Mouse (Mus musculus): ENCODE data around the gene Dcp1b. TPM values are rescaled to one million over a fixed set of nuclear protein-coding genes. Genes with fewer than 3 reads are reported as not detected.

The Dcp1b gene
- polyA plus RNA-seq, 1 experiment, result 9.7 TPM

GRCm38 (mm10) chr6:119225226-119225625, 50.2 kb downstream of the Dcp1b start:
- no peak for DNase-seq (ENCODE audit: low read depth, low spot score)
- 75% methylated on average over 12 of the region's 12 CpGs for WGBS

GRCm38 (mm10) chr6:119225731-119226130, 50.7 kb downstream of the Dcp1b start:
- DNase-seq (ENCODE audit: low read depth, low spot score), result no peak
- 83% methylated on average over 6 of the region's 6 CpGs for WGBS

GRCm38 (mm10) chr6:119227001-119227400, 51.9 kb downstream of the Dcp1b start:
- DNase-seq (ENCODE audit: low read depth, low spot score), result no peak
- WGBS, result 86% methylated on average over 8 of the region's 8 CpGs

- no peak for DNase-seq (ENCODE audit: low read depth, low spot score)
- WGBS, result 84% methylated on average over 11 of the region's 11 CpGs
These were observed 54.0 kb downstream of the Dcp1b start for GRCm38 (mm10) chr6:119228861-119229603.

DNA sequence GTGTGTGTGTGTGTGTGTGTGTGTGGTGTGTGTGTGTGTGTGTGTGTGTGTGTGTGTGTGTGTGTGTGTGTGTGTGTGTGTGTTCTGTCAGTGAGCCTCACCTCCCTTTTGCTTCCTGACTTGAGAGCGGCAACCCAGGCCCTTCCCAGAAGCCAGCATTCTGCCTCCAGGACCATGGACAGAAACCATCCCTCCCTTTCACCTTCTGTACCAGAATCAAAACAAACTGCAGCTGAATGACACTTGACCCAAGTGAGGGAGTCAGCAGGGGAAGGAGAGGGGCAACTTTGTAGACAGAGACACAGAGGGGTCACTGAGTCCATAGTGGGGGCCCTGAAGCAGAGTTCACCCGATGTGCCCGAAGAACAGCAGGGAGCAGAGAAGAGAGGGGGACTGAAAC, 58.0 kb downstream of the Dcp1b start:
- DNase-seq (ENCODE audit: low read depth, low spot score), result no peak
- 27% methylated on average over 3 of the region's 3 CpGs for WGBS

- WGBS, result 72% methylated on average over 5 of the region's 5 CpGs
- DNase-seq (ENCODE audit: low read depth, low spot score), result no peak
These were observed 60.4 kb downstream of the Dcp1b start for GRCm38 (mm10) chr6:119235441-119235840.

DNA sequence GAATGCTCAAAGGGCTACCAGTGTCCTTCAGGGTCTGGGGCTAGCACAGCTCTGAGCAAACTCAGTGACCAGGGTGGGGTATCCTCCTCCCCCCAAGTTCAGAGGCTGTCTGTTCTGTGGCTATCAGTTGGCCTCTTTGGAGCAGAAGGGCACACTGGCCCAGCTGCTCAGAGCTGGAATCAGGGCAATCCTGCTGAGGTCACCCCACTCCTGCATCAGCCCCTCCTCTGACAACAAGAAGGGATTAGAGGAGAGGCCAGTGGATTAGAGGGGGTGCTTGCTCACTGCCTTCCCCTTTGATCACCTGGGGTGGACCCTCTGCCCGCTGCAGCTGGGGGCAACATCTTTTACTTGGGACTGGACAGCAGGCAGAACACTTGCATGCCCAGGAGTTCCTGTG, 61.2 kb downstream of the Dcp1b start, which contains the start of gene Cacna2d4:
Cacna2d4 (plus strand) TSS at position 286 of the 400 bp plus-strand sequence.
- WGBS, result 58% methylated on average over 1 of the region's 1 CpGs
- no peak for DNase-seq (ENCODE audit: low read depth, low spot score)

- no peak for DNase-seq (ENCODE audit: low read depth, low spot score)
- WGBS, result 43% methylated on average over 8 of the region's 8 CpGs
These were observed 62.5 kb downstream of the Dcp1b start for GRCm38 (mm10) chr6:119237427-119237989.

DNA sequence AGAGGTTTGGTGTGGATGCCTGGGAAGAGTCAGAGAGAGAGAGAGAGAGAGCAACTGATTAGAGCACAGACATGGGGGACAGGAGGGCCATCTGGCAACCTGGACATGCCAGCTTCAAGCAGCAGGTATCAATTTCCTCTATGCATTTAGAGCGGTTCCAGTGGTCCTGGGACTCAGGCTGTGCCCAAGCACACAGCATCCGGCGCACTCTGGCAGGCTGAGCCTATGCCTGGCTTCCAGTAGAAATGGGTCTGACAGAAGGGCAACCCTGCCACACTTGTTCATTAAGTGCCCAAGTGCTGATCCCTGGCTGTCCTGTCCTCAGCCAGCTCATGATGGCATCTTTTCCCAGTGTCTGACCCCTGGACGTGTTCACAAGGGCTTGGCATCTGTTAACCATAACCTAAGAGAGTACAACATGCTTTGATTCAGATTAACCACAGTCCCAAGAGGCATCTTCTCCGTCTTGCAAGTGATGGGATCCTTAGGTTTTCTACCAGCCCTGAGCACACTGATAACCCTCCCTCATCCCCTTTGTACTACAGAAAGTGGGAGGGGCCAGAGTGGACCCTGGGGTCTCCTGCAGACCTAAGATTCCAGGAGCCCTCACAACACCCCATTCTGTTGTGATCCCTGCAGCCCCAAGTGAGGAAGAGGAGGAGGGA, 64.4 kb downstream of the Dcp1b start:
- WGBS, result 81% methylated on average over 5 of the region's 5 CpGs
- no peak for DNase-seq (ENCODE audit: low read depth, low spot score)

GRCm38 (mm10) chr6:119240256-119240655, 65.2 kb downstream of the Dcp1b start:
- 66% methylated on average over 7 of the region's 7 CpGs for WGBS
- DNase-seq (ENCODE audit: low read depth, low spot score), result no peak

DNA sequence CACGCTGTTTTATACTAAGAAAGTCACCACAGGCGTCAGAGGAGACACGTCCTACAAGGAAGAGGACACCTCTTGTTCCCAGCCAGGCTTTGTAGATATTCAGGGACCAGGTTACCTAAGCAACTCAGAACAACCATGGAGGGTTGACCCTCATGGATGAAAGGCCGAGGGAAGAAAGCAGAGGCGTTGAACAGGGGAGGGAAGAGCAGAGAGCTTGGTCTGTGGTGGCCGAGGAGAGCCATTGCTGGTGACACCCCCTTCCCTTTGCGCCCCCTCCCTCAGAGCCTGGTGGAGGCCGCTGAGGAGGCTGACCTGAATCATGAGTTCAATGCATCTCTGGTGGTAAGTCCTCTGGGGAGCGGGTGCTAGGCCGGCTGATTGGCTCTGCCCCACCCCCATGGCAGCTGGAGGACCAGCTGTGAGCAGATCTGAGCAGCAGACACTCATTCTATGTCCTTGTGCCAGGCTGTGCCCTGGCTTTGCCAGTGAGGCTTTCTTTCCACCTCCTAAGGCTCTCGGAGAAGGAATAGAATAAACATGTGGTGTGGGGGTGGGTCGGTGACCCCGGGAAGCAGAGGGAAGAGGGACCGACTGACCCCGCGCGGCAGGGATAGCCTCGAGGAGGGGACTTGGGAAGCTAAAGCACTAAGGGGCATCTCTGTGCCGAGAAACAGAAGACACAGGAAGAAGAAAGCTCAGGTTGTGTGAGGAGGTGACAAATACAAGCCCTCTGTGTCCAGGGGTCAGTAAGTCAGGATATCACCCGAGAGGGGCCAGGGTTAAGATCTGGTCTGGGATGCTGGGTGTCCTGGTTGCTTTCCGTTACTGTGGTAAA, 66.0 kb downstream of the Dcp1b start:
- DNase-seq (ENCODE audit: low read depth, low spot score), result no peak
- WGBS, result 61% methylated on average over 21 of the region's 21 CpGs

GRCm38 (mm10) chr6:119246082-119246481, 71.0 kb downstream of the Dcp1b start:
- no peak for DNase-seq (ENCODE audit: low read depth, low spot score)
- WGBS, result 40% methylated on average over 2 of the region's 2 CpGs

GRCm38 (mm10) chr6:119248578-119248977, 73.5 kb downstream of the Dcp1b start:
- 66% methylated on average over 3 of the region's 3 CpGs for WGBS

GRCm38 (mm10) chr6:119249726-119250125, 74.7 kb downstream of the Dcp1b start:
- 86% methylated on average over 10 of the region's 10 CpGs for WGBS
- DNase-seq (ENCODE audit: low read depth, low spot score), result no peak

More at GRCm38 (mm10) chr6:119248578-119248977, 73.5 kb downstream of the Dcp1b start:
- no peak for DNase-seq (ENCODE audit: low read depth, low spot score)

GRCm38 (mm10) chr6:119251704-119252103, 76.7 kb downstream of the Dcp1b start:
- DNase-seq (ENCODE audit: low read depth, low spot score), result no peak
- 72% methylated on average over 4 of the region's 4 CpGs for WGBS

Other genes starting within 250 kb of the Dcp1b start
- 1.8 and 3.5 TPM in 2 replicates for gene Cacna1c, start 21.2 kb downstream of the Dcp1b start, polyA plus RNA-seq (2012; rRNA removed)
- 0.37 and 0.89 TPM in 2 replicates for gene Cacna2d4, start 61.3 kb downstream of the Dcp1b start, polyA plus RNA-seq (2012; rRNA removed)
- 0.05 TPM in 1 of 2 replicates, not detected in the other for gene Lrtm2, start 155.5 kb downstream of the Dcp1b start, polyA plus RNA-seq (2012; rRNA removed)
- gene Adipor2, start 242.5 kb downstream of the Dcp1b start, polyA plus RNA-seq (2012; rRNA removed), result 75.8 and 127 TPM in 2 replicates

Measured in large intestine, adult 2 months (tissue).